Mouse (Mus musculus): ENCODE measurements around the gene Hist1h3f. TPM values are rescaled to one million over a fixed set of nuclear protein-coding genes. Genes with fewer than 3 reads are reported as not detected.
"Not testable (repeated sequence)": the region's sequence is repeated elsewhere in the genome, so short reads cannot be mapped to it uniquely, and the experiment has no call there.

The Hist1h3f gene
- polyA plus RNA-seq, 1 experiment = 1.3 TPM

DNA sequence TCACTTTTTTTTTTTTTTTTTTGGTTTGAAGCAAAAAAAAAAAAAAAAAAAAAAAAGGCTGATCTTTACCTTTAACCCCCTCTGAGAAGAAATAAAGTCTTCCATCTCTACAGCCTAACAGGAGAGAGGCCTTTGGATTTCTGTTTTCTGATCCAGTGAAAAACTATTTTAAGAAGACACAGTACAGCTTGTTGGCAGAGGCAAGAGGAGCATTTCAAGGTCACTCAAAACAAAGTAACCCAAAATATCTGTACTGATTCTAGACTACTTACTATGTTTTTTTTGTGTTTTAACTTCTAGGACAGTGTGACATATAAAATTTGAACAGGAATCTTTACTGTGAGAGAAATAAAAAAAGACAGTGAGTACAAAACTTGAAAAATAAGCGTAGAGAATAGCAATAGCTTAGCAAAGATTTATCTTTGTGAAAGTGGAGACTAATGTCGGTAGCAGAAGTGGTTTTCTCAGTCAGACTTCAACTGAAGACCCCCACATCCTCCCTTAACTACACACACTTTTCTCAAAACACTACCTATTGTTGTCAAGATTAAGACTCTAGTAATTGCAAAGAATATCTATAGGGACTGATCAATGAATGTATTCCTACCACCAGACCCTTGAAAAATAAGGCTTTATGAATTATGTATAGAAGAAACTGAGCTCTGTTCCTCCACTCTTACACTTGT is 14.2 kb upstream of the Hist1h3f start:
- Histone ChIP-seq H3K4me3 (ENCODE audit: control insufficient read depth, low read depth, low read length) (no peak overlapping the region; the same call in 1 of the 2 replicates), H3K27ac (ENCODE audit: control insufficient read depth, insufficient read depth, low read depth, low read length) (peak overlapping the region; percentile 99; the same call in 1 of the 2 replicates), H3K36me3 (ENCODE audit: control insufficient read depth, insufficient read depth, low read length) (no peaks in the 10 kb centered on the region), H3K4me1 (ENCODE audit: control insufficient read depth, insufficient read depth, low read length) (peaks cover 9% of the 10 kb centered on the region; the same call in 1 of the 2 replicates), H3K27me3 (ENCODE audit: control insufficient read depth, insufficient read depth, low read length) (no peaks in the 10 kb centered on the region)
- no peak for TF ChIP-seq CTCF (IDR thresholded peaks at IDR 0.05; ENCODE audit: control insufficient read depth, insufficient read depth, insufficient replicate concordance, low read depth, low read length)
- no peak for TF ChIP-seq POLR2A (IDR thresholded peaks at IDR 0.05; ENCODE audit: control insufficient read depth, low read depth, low read length)

DNA sequence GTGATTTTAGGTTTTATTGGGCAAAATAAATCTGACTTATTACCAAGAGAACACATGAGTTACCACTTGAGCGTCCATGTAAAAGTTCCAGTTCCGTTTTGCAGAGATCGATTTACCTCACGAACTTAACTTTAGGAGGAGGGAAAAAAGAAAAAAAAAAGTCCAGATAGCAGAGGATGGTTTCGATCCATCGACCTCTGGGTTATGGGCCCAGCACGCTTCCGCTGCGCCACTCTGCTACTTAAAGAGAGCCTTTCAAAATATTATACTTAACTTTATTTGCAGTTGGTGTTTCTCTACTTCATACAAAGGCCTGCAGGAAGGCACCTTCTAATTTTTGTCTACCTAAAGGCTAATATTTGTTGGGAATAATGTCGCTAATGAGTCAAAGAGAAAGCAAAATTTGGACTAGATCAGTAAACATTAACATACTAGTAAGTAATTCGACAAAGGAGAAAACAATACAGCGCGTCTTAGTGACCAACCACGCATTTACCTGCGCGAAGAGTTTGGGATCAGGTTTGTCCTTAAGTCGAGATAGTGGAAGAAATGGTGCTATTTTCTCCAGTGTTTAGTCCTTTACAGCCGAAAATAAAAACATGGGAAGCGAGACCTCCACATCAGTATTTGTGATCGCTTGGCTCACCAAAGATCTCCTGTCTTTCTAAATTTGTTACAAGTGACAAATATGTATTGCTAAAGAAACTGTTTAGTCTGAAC is 13.5 kb upstream of the Hist1h3f start:
- peaks cover 9% of the 10 kb centered on the region for H3K4me1 ChIP-seq (ENCODE audit: control insufficient read depth, insufficient read depth, low read length)
- no peaks in the 10 kb centered on the region for H3K27me3 ChIP-seq (ENCODE audit: control insufficient read depth, insufficient read depth, low read length)
- H3K36me3 ChIP-seq (ENCODE audit: control insufficient read depth, insufficient read depth, low read length) = no peaks in the 10 kb centered on the region
- H3K4me3 ChIP-seq (ENCODE audit: control insufficient read depth, low read depth, low read length) = peak overlapping the region; percentile 79
- TF ChIP-seq CTCF (IDR thresholded peaks at IDR 0.05; ENCODE audit: control insufficient read depth, insufficient read depth, insufficient replicate concordance, low read depth, low read length) (no peak), POLR2A (IDR thresholded peaks at IDR 0.05; ENCODE audit: control insufficient read depth, low read depth, low read length) (no peak)
- peak overlapping the region; percentile 99 for H3K27ac ChIP-seq (ENCODE audit: control insufficient read depth, insufficient read depth, low read depth, low read length)

- Histone ChIP-seq H3K27me3 (ENCODE audit: control insufficient read depth, insufficient read depth, low read length) (no peaks in the 10 kb centered on the region), H3K4me1 (ENCODE audit: control insufficient read depth, insufficient read depth, low read length) (peaks cover 7% of the 10 kb centered on the region), H3K36me3 (ENCODE audit: control insufficient read depth, insufficient read depth, low read length) (no peaks in the 10 kb centered on the region), H3K27ac (ENCODE audit: control insufficient read depth, insufficient read depth, low read depth, low read length) (peak within 1 kb of the TSS; percentile 99), H3K4me3 (ENCODE audit: control insufficient read depth, low read depth, low read length) (peak within 1 kb of the TSS; percentile 79)
- peak; percentile 83 for TF ChIP-seq POLR2A (IDR thresholded peaks at IDR 0.05; ENCODE audit: control insufficient read depth, low read depth, low read length)
- TF ChIP-seq CTCF (IDR thresholded peaks at IDR 0.05; ENCODE audit: control insufficient read depth, insufficient read depth, insufficient replicate concordance, low read depth, low read length) = no peak
These were observed 12.7 kb upstream of the Hist1h3f start, which contains the start of gene Hist1h4h for GRCm38 (mm10) chr13:23530901-23531875. Hist1h4h (plus strand) TSS chr13:23531050.

- Histone ChIP-seq H3K27ac (ENCODE audit: control insufficient read depth, insufficient read depth, low read depth, low read length) (peak overlapping the region; percentile 39), H3K36me3 (ENCODE audit: control insufficient read depth, insufficient read depth, low read length) (no peaks in the 10 kb centered on the region), H3K4me3 (ENCODE audit: control insufficient read depth, low read depth, low read length) (no peak overlapping the region), H3K4me1 (ENCODE audit: control insufficient read depth, insufficient read depth, low read length) (peaks cover 7% of the 10 kb centered on the region), H3K27me3 (ENCODE audit: control insufficient read depth, insufficient read depth, low read length) (no peaks in the 10 kb centered on the region)
- no peak for TF ChIP-seq CTCF (IDR thresholded peaks at IDR 0.05; ENCODE audit: control insufficient read depth, insufficient read depth, insufficient replicate concordance, low read depth, low read length)
- TF ChIP-seq POLR2A (IDR thresholded peaks at IDR 0.05; ENCODE audit: control insufficient read depth, low read depth, low read length) = no peak
These were observed 11.4 kb upstream of the Hist1h3f start for GRCm38 (mm10) chr13:23532262-23533075.

DNA sequence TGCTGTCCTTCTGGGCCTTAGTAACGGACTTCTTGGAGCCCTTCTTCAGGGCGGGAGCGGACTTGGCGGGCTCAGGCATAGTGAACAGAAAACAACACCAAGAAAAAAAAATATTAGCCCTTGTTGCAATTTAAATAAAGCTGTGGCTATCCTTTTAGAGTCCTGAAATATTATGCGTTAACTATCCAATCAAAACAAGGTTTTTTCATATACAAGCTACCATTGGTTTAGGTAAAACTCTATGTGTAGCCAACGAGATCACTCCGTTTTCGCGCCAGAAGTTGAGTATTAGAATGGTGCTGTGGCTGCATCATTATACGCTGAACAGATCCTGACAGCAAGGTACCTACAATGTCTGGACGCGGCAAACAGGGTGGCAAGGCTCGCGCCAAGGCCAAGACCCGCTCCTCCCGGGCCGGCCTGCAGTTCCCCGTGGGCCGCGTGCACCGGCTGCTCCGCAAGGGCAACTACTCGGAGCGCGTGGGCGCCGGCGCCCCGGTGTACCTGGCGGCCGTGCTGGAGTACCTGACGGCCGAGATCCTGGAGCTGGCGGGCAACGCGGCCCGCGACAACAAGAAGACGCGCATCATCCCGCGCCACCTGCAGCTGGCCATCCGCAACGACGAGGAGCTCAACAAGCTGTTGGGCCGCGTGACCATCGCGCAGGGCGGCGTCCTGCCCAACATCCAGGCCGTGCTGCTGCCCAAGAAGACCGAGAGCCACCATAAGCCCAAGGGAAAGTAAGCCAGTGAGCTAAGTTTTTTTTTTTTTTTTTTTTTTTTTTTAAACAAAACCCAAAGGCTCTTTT is 10.1 kb upstream of the Hist1h3f start, which contains the start of gene Hist1h2af:
Gene Hist1h2af, plus strand, starts transcription at position 347 of the 808 bp plus-strand sequence.
- H3K4me1 ChIP-seq (ENCODE audit: control insufficient read depth, insufficient read depth, low read length); H3K27me3 ChIP-seq (ENCODE audit: control insufficient read depth, insufficient read depth, low read length): not testable (repeated sequence)
- H3K4me3 ChIP-seq (ENCODE audit: control insufficient read depth, low read depth, low read length) = peak within 1 kb of the TSS; percentile 50; the same call in 1 of the 2 replicates

More for the DNA sequence above, 10.1 kb upstream of the Hist1h3f start, which contains the start of gene Hist1h2af:
- not testable (repeated sequence) for H3K27ac ChIP-seq (ENCODE audit: control insufficient read depth, insufficient read depth, low read depth, low read length); H3K36me3 ChIP-seq (ENCODE audit: control insufficient read depth, insufficient read depth, low read length)
